21 mouse cellular contexts compared by ENCODE assay signal in the genomic region with DNA sequence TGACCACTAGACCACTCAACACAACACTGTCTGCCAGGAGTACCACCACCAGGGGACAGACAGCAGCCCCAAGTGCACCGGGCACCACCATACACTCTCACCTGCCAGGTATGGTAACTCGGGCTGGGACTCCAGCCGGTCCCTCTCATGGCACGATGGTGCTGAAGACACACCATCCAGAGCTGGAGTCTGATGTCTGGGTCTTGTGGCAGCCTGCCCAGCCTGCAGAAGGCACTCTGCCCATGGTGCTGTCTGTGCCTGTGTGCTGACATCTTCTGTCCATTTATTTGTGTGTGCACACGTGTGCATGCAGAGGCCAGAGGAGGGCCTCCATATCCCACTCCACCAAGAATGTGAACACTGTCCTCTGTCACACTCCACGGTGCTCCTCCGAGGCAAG. TPM values are rescaled to one million over a fixed set of nuclear protein-coding genes. Genes with fewer than 3 reads are reported as not detected.
"Had no signal": no experiment of that assay in that cellular context is flagged by ENCODE, and none has a peak within 500 bp of the region (broad histone marks: within the 10 kb centered on the region; RNA-seq: fewer than 3 reads in every experiment).

No protein-coding gene starts in this region.

- H3K27me3 ChIP-seq: midbrain, embryonic 15.5 days had no signal

- H3K4me3 ChIP-seq: liver, embryonic 13.5 days; midbrain, embryonic 12.5 days; midbrain, embryonic 15.5 days; myocyte had no signal

- DNase-seq: kidney, adult 18-20 months; kidney, adult 9 months; kidney, postnatal 14 days; kidney, postnatal 4 days; left cerebral cortex, postnatal 4 days; liver, embryonic 13.5 days; lung, adult 2 months; lung, postnatal 14 days; lung, postnatal 4 days; right cerebral cortex, postnatal 4 days; thymus, adult 2 months; thymus, postnatal 14 days; thymus, postnatal 4 days had no signal

- H3K9ac ChIP-seq: liver, embryonic 13.5 days; midbrain, embryonic 12.5 days; midbrain, embryonic 15.5 days had no signal

- H3K36me3 ChIP-seq: midbrain, embryonic 15.5 days had no signal

- ATAC-seq: midbrain, embryonic 15.5 days had no signal

- H3K9me3 ChIP-seq: liver, embryonic 13.5 days; midbrain, embryonic 12.5 days; midbrain, embryonic 15.5 days had no signal

- H3K4me2 ChIP-seq: liver, embryonic 13.5 days; midbrain, embryonic 12.5 days; midbrain, embryonic 15.5 days had no signal

- H3K27ac ChIP-seq: liver, embryonic 13.5 days; midbrain, embryonic 12.5 days; midbrain, embryonic 15.5 days; stomach, postnatal 0 days had no signal

RNA-seq across cellular contexts. Expression of gene Tmprss9, which starts 23.5 kb away (rescaled TPM):
- total RNA-seq: megakaryocyte progenitor cell, adult 5-6 weeks; monocyte, adult 5-6 weeks had no signal
- polyA plus RNA-seq: kidney, embryonic 16.5 days; lung, embryonic 16.5 days had no signal
